Mouse (Mus musculus): ENCODE measurements around the gene Gm960. TPM values are rescaled to one million over a fixed set of nuclear protein-coding genes. Genes with fewer than 3 reads are reported as not detected.
A peak's percentile ranks its signal among the peaks of the same experiment; 100 is the strongest.

The Gm960 gene
- polyA plus RNA-seq, 1 experiment from 2014 or later, result 0.33 TPM

DNA sequence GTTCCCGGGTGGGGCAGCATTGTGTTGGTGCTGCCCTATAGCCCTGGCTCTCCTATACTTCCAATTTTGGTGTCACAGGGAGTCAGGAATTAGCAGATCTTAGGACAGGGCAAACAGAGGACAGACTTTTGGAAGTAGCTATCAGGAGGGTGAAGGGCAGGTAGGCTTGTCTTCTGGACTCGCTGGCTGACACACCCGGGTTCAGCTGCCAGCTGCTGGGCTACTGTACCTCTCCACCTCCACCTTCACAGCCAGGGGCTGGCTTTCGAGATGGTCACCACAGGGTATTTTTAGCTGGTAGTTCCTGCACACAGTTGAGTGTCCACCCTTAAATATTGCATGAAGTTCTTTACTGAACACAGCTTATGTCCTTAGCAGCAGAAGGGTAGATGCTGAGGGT, 90.0 kb downstream of the Gm960 start:
- DNase-seq (no peak), ATAC-seq (no peak)
- H3K4me1 ChIP-seq (ENCODE audit: insufficient read depth), result peaks cover 2% of the 10 kb centered on the region
- no peak overlapping the region for H3K9ac ChIP-seq (replicated peaks)
- H3K27me3 ChIP-seq (ENCODE audit: insufficient read depth, low read length), result no peaks in the 10 kb centered on the region
- H3K4me2 ChIP-seq (ENCODE audit: low read depth, low read length), result no peak overlapping the region
- 76% methylated on average over 4 of the region's 4 CpGs for WGBS (ENCODE audit: insufficient replicate concordance)
- no peak for TF ChIP-seq CTCF (IDR thresholded peaks at IDR 0.05; ENCODE audit: low read depth)
- no peak for TF ChIP-seq EP300 (IDR thresholded peaks at IDR 0.05; ENCODE audit: low read depth)
- no peak overlapping the region for H3K4me3 ChIP-seq (ENCODE audit: low read depth, low read length)
- no peaks in the 10 kb centered on the region for H3K9me3 ChIP-seq (ENCODE audit: low read length)
- peaks cover 22% of the 10 kb centered on the region for H3K36me3 ChIP-seq (replicated peaks; ENCODE audit: insufficient read depth, low read length)
- no peak overlapping the region for H3K27ac ChIP-seq (ENCODE audit: low read depth)

GRCm38 (mm10) chr19:4607406-4607805, 91.1 kb downstream of the Gm960 start:
- ATAC-seq (no peak), DNase-seq (no peak)
- no peak for TF ChIP-seq CTCF (IDR thresholded peaks at IDR 0.05; ENCODE audit: low read depth)
- TF ChIP-seq EP300 (IDR thresholded peaks at IDR 0.05; ENCODE audit: low read depth), result no peak
- peaks cover 28% of the 10 kb centered on the region for H3K36me3 ChIP-seq (replicated peaks; ENCODE audit: insufficient read depth, low read length)
- no peak overlapping the region for H3K4me2 ChIP-seq (ENCODE audit: low read depth, low read length)
- no peaks in the 10 kb centered on the region for H3K27me3 ChIP-seq (ENCODE audit: insufficient read depth, low read length)
- H3K9me3 ChIP-seq (ENCODE audit: low read length), result no peaks in the 10 kb centered on the region
- H3K4me3 ChIP-seq (ENCODE audit: low read depth, low read length), result no peak overlapping the region
- H3K9ac ChIP-seq (replicated peaks), result no peak overlapping the region
- no peak overlapping the region for H3K27ac ChIP-seq (ENCODE audit: low read depth)
- H3K4me1 ChIP-seq (ENCODE audit: insufficient read depth), result peaks cover 3% of the 10 kb centered on the region
- 87% methylated on average over 12 of the region's 12 CpGs for WGBS (ENCODE audit: insufficient replicate concordance)

GRCm38 (mm10) chr19:4605654-4606053, 92.8 kb downstream of the Gm960 start:
- Histone ChIP-seq H3K36me3 (replicated peaks; ENCODE audit: insufficient read depth, low read length) (peaks cover 26% of the 10 kb centered on the region), H3K4me3 (ENCODE audit: low read depth, low read length) (no peak overlapping the region), H3K4me2 (ENCODE audit: low read depth, low read length) (no peak overlapping the region), H3K27me3 (ENCODE audit: insufficient read depth, low read length) (no peaks in the 10 kb centered on the region), H3K9ac (replicated peaks) (no peak overlapping the region), H3K4me1 (ENCODE audit: insufficient read depth) (peaks cover 3% of the 10 kb centered on the region), H3K27ac (ENCODE audit: low read depth) (no peak overlapping the region), H3K9me3 (ENCODE audit: low read length) (no peaks in the 10 kb centered on the region)
- 82% methylated on average over 4 of the region's 4 CpGs for WGBS (ENCODE audit: insufficient replicate concordance)
- ATAC-seq (no peak), DNase-seq (no peak)
- no peak for TF ChIP-seq CTCF (IDR thresholded peaks at IDR 0.05; ENCODE audit: low read depth)
- no peak for TF ChIP-seq EP300 (IDR thresholded peaks at IDR 0.05; ENCODE audit: low read depth)

DNA sequence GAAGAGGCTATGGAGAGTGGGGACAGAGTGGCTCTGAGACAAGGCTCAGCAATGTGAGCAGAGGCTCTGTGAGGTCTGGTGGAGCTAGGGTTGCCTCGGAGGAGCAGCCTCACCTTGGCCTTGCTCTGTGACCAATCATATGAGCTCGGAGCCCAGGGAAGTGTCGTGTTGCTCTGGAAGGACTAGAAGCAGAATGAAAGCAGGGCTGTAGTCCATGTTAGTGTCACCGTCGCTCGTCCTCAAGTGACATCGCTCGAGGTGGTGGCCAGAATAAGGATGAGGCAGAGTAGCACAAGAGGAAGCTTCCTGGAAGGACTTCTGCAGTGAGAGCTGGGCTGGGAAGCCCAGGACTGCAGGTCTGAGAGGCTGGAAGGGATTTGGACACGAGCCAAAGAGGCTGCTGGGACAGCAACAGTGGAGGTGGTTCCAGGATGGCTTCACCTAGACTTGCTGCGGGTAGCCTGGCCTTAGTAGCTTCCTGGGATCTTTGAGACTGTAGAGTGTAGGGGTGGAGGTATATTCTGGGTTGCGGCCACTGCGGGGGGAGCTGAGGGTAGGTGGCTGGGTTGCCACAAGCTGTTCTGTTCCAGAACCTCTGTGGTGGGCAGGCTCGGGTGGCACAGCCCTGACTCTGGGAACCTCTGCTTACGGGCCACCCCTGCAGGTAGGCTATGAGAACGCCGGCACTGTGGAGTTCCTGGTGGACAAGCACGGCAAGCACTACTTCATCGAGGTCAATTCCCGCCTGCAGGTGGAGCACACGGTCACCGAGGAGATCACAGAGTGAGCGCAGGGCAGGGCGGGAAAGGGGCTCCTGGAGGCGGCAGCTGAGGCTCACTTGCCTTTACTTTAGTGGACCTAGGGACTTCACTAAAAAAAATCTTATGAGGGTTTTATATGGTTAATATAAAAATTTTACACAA, 94.4 kb downstream of the Gm960 start:
- no peak for TF ChIP-seq EP300 (IDR thresholded peaks at IDR 0.05; ENCODE audit: low read depth)
- peak; percentile 61 for TF ChIP-seq CTCF (IDR thresholded peaks at IDR 0.05; ENCODE audit: low read depth)
- WGBS (ENCODE audit: insufficient replicate concordance), result 47% methylated on average over 24 of the region's 24 CpGs

DNA sequence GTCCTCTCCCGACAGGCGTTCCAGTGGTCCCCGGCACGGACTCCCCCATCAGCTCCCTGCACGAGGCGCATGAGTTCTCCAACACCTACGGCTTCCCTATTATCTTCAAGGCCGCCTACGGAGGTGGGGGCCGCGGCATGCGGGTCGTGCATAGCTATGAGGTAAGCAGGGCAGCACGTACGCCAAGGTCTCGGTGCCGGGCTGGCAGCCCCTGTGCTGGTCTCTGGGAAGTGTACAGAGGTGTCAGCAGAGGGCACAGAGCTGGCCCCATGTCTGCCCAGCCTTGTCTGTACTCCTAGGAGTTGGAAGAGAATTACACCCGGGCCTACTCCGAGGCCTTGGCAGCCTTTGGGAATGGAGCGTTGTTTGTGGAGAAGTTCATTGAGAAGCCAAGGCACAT, 96.0 kb downstream of the Gm960 start:
- no peak overlapping the region for H3K27ac ChIP-seq (ENCODE audit: low read depth)
- ATAC-seq (no peak), DNase-seq (no peak)

More for the DNA sequence above, 94.4 kb downstream of the Gm960 start:
- peak overlapping the region; percentile 30; the same call in 1 of the 2 replicates for H3K9ac ChIP-seq (replicated peaks)
- H3K4me2 ChIP-seq (ENCODE audit: low read depth, low read length), result no peak overlapping the region
- peaks cover 21% of the 10 kb centered on the region for H3K36me3 ChIP-seq (replicated peaks; ENCODE audit: insufficient read depth, low read length)
- no peaks in the 10 kb centered on the region for H3K9me3 ChIP-seq (ENCODE audit: low read length)
- H3K27me3 ChIP-seq (ENCODE audit: insufficient read depth, low read length), result no peaks in the 10 kb centered on the region
- peaks cover 11% of the 10 kb centered on the region for H3K4me1 ChIP-seq (ENCODE audit: insufficient read depth)
- DNase-seq (peak; percentile 60), ATAC-seq (peak; percentile 53)
- no peak overlapping the region for H3K4me3 ChIP-seq (ENCODE audit: low read depth, low read length)
- no peak overlapping the region for H3K27ac ChIP-seq (ENCODE audit: low read depth)

GRCm38 (mm10) chr19:4596071-4596470, 102.4 kb downstream of the Gm960 start:
- H3K9ac ChIP-seq (replicated peaks), result peak overlapping the region; percentile 67
- no peaks in the 10 kb centered on the region for H3K27me3 ChIP-seq (ENCODE audit: insufficient read depth, low read length)
- 55% methylated on average over 2 of the region's 2 CpGs for WGBS (ENCODE audit: insufficient replicate concordance)
- H3K4me2 ChIP-seq (ENCODE audit: low read depth, low read length), result peak overlapping the region; percentile 64
- no peak for DNase-seq
- H3K27ac ChIP-seq (ENCODE audit: low read depth), result peak overlapping the region; percentile 90
- H3K4me1 ChIP-seq (ENCODE audit: insufficient read depth), result peaks cover 8% of the 10 kb centered on the region
- TF ChIP-seq EP300 (IDR thresholded peaks at IDR 0.05; ENCODE audit: low read depth), result peak; percentile 45
- no peak for TF ChIP-seq CTCF (IDR thresholded peaks at IDR 0.05; ENCODE audit: low read depth)
- no peaks in the 10 kb centered on the region for H3K9me3 ChIP-seq (ENCODE audit: low read length)
- no peaks in the 10 kb centered on the region for H3K36me3 ChIP-seq (replicated peaks; ENCODE audit: insufficient read depth, low read length)
- ATAC-seq, result no peak
- peak overlapping the region; percentile 45 for H3K4me3 ChIP-seq (ENCODE audit: low read depth, low read length)

More for the DNA sequence above, 96.0 kb downstream of the Gm960 start:
- Histone ChIP-seq H3K4me3 (ENCODE audit: low read depth, low read length) (no peak overlapping the region), H3K4me1 (ENCODE audit: insufficient read depth) (peaks cover 11% of the 10 kb centered on the region), H3K27me3 (ENCODE audit: insufficient read depth, low read length) (no peaks in the 10 kb centered on the region), H3K4me2 (ENCODE audit: low read depth, low read length) (no peak overlapping the region), H3K36me3 (replicated peaks; ENCODE audit: insufficient read depth, low read length) (peaks cover 16% of the 10 kb centered on the region), H3K9ac (replicated peaks) (no peak overlapping the region), H3K9me3 (ENCODE audit: low read length) (no peaks in the 10 kb centered on the region)
- TF ChIP-seq CTCF (IDR thresholded peaks at IDR 0.05; ENCODE audit: low read depth), result no peak
- no peak for TF ChIP-seq EP300 (IDR thresholded peaks at IDR 0.05; ENCODE audit: low read depth)
- whole genome bisulfite sequencing (ENCODE audit: insufficient replicate concordance), result 90% methylated on average over 20 of the region's 20 CpGs
